8 mouse cellular contexts compared by ENCODE assay signal in genomic region chr2:132263421-132264265, GRCm38 (mm10). TPM values are rescaled to one million over a fixed set of nuclear protein-coding genes. Genes with fewer than 3 reads are reported as not detected.
A peak's percentile ranks its signal among the peaks of the same experiment; 100 is the strongest.
DNase-seq lines count a peak whose midpoint lies in the region; ATAC-seq and TF ChIP-seq lines count a peak whose summit lies in the region.

No protein-coding gene starts in this region.

- peaks cover 15% of the 10 kb centered on the region for H3K4me1 ChIP-seq in bone marrow macrophage, adult 2 months (ENCODE audit: control insufficient read depth, insufficient read depth, low read length)
- no peaks in the 10 kb centered on the region; the same call in 1 of the 2 replicates for H3K4me1 ChIP-seq in forebrain, embryonic 11.5 days (replicated peaks; ENCODE audit: control insufficient read depth, insufficient read depth, low read length)
- peaks cover 16% of the 10 kb centered on the region; the same call in 1 of the 2 replicates for H3K4me1 ChIP-seq in kidney, adult 2 months (ENCODE audit: control insufficient read depth, insufficient read depth, low read length)

- peak overlapping the region; percentile 75 for H3K9ac ChIP-seq in forebrain, embryonic 11.5 days (ENCODE audit: low read length)

- peak overlapping the region; percentile 100 for H3K4me3 ChIP-seq in left cerebral cortex, adult 2 months
- peak overlapping the region; percentile 90 for H3K4me3 ChIP-seq in bone marrow macrophage, adult 2 months (ENCODE audit: insufficient read depth, low read length)
- peak overlapping the region; percentile 82 for H3K4me3 ChIP-seq in forebrain, embryonic 11.5 days (ENCODE audit: low read depth, low read length)
- peak overlapping the region; percentile 96 for H3K4me3 ChIP-seq in kidney, adult 2 months (ENCODE audit: insufficient read depth, low read depth, low read length)
- H3K4me3 ChIP-seq in macrophage (ENCODE audit: inconsistent target), result peak overlapping the region; percentile 86

- TF ChIP-seq CTCF in left cerebral cortex, adult 2 months (IDR thresholded peaks at IDR 0.05), result no peak
- TF ChIP-seq CTCF in bone marrow macrophage, adult 2 months (IDR thresholded peaks at IDR 0.05; ENCODE audit: low read depth, low read length), result no peak
- no peak for TF ChIP-seq CTCF in kidney, adult 2 months (conservative IDR thresholded peaks at IDR 0.05; ENCODE audit: insufficient read depth, insufficient read length, low read depth, low read length)

- peak; percentile 29; the same call in 1 of the 2 replicates for ATAC-seq in forebrain, embryonic 11.5 days (replicated peaks; ENCODE audit: low FRiP score)

- no peaks in the 10 kb centered on the region for H3K36me3 ChIP-seq in forebrain, embryonic 11.5 days (ENCODE audit: control insufficient read depth, insufficient read depth, low read length)
- no peaks in the 10 kb centered on the region for H3K36me3 ChIP-seq in kidney, adult 2 months (ENCODE audit: control insufficient read depth, insufficient read depth, low read length)
- H3K36me3 ChIP-seq in macrophage (ENCODE audit: inconsistent target), result no peaks in the 10 kb centered on the region

- peak in 1 of 2 experiments; percentile 47 for DNase-seq in left cerebral cortex, adult 2 months (ENCODE audit: extremely low spot score in 1 of 2, low spot score in 2 of 2)
- DNase-seq in left cerebral cortex, postnatal 10 days (ENCODE audit: extremely low spot score in 1 of 2, low spot score in 2 of 2), result no peak
- DNase-seq in forebrain, embryonic 11.5 days (ENCODE audit: low spot score), result peak; percentile 65
- DNase-seq in kidney, adult 2 months, result peak; percentile 45
- peak; percentile 23 to 51 for DNase-seq in spleen, adult 18-20 months
- no peak for DNase-seq in gastrocnemius, postnatal 10 days

- peak overlapping the region; percentile 56 for H3K4me2 ChIP-seq in forebrain, embryonic 11.5 days (ENCODE audit: low read depth, low read length, severe bottlenecking)

- H3K79me2 ChIP-seq in macrophage (ENCODE audit: inconsistent target), result peaks cover 53% of the 10 kb centered on the region

- H3K27ac ChIP-seq in left cerebral cortex, adult 2 months, result peak overlapping the region; percentile 95
- peak overlapping the region; percentile 21; the same call in 1 of the 2 replicates for H3K27ac ChIP-seq in bone marrow macrophage, adult 2 months (ENCODE audit: insufficient read depth, low read depth, low read length)
- H3K27ac ChIP-seq in forebrain, embryonic 11.5 days (ENCODE audit: low read depth, low read length), result peak overlapping the region; percentile 51
- peak overlapping the region; percentile 84 for H3K27ac ChIP-seq in kidney, adult 2 months (ENCODE audit: insufficient read depth, low read depth, low read length)
- peak overlapping the region; percentile 55 for H3K27ac ChIP-seq in macrophage

- no peaks in the 10 kb centered on the region for H3K27me3 ChIP-seq in forebrain, embryonic 11.5 days (ENCODE audit: control insufficient read depth, insufficient read depth, low read length)
- H3K27me3 ChIP-seq in kidney, adult 2 months (replicated peaks; ENCODE audit: control insufficient read depth, insufficient read depth, low read length), result no peaks in the 10 kb centered on the region

- no peak for TF ChIP-seq POLR2A in bone marrow macrophage, adult 2 months (IDR thresholded peaks at IDR 0.05; ENCODE audit: borderline replicate concordance, low read depth, low read length)
- no peak for TF ChIP-seq POLR2A in kidney, adult 2 months (IDR thresholded peaks at IDR 0.05; ENCODE audit: low read depth, low read length)

- no peaks in the 10 kb centered on the region for H3K9me3 ChIP-seq in forebrain, embryonic 11.5 days (ENCODE audit: control insufficient read depth, low read length)

- intact Hi-C loops in left cerebral cortex, adult 2 months (cut with DNase I), result loop anchor here (2.0 to 5.0 kb wide), 4 partner anchors 19 to 224 kb away; no protein-coding TSS in a partner anchor
- intact Hi-C loops in left cerebral cortex, postnatal 10 days (cut with DNase I), result loop anchor here (5.0 kb wide), 1 partner anchor 49 kb away; no protein-coding TSS in a partner anchor

- WGBS in forebrain, embryonic 11.5 days, result under 1% methylated on average over 47 of the region's 47 CpGs
- under 1% methylated on average over 47 of the region's 47 CpGs for WGBS in kidney, adult 2 months
- WGBS in macrophage (ENCODE audit: missing documents), result under 1% methylated on average over 47 of the region's 47 CpGs

RNA-seq across cellular contexts. Expression of gene Cds2, which starts 0.7 kb away (rescaled TPM):
- 100 to 1,000 TPM; 262 to 266 TPM for total RNA-seq in left cerebral cortex, adult 2 months (2021)
- total RNA-seq in left cerebral cortex, postnatal 10 days (2021), result 100 to 1,000 TPM; 182 to 191 TPM
- 45.9 and 57.8 TPM in 2 replicates for polyA plus RNA-seq in bone marrow macrophage, adult 2 months (2012; ENCODE audit: insufficient read depth, insufficient read length, missing spikeins)
- polyA plus RNA-seq in forebrain, embryonic 11.5 days (2014; fragmentation: Nextera tagmentation; extraction: Ambion mirVana), result 28.7 and 30.0 TPM in 2 replicates
- 47.3 and 48.1 TPM in 2 replicates for polyA plus RNA-seq in kidney, adult 2 months (2012; rRNA removed)
- 100 to 1,000 TPM in 8 of 26 experiments, 10 to 100 TPM in 18; 17.6 to 118 (median 84.2) TPM for total RNA-seq in macrophage (2018; cell fraction: chromatin; rRNA removed)
- total RNA-seq in macrophage (2018; cell fraction: cytosol; rRNA removed), result 10 to 100 TPM; 41.5 to 83.2 (median 60.9) TPM
- total RNA-seq in macrophage (2018; cell fraction: nucleus; rRNA removed), result 100 to 1,000 TPM in 16 of 26 experiments, 10 to 100 TPM in 10; 58.3 to 168 (median 104) TPM
- 27.8 to 48.0 TPM (median 34.4 TPM) in 3 replicates for polyA plus RNA-seq in macrophage (2018)
- total RNA-seq in gastrocnemius, postnatal 10 days (2021), result 10 to 100 TPM; 21.7 to 25.4 TPM

RNA-seq across cellular contexts. Expression of gene Pcna, which starts 10.5 kb away (rescaled TPM):
- total RNA-seq in left cerebral cortex, adult 2 months (2021), result 10 to 100 TPM; 44.5 to 49.6 TPM
- 10 to 100 TPM; 57.1 to 61.2 TPM for total RNA-seq in left cerebral cortex, postnatal 10 days (2021)
- 318 and 323 TPM in 2 replicates for polyA plus RNA-seq in bone marrow macrophage, adult 2 months (2012; ENCODE audit: insufficient read depth, insufficient read length, missing spikeins)
- 422 and 431 TPM in 2 replicates for polyA plus RNA-seq in forebrain, embryonic 11.5 days (2014; fragmentation: Nextera tagmentation; extraction: Ambion mirVana)
- polyA plus RNA-seq in kidney, adult 2 months (2012; rRNA removed), result 35.9 and 38.2 TPM in 2 replicates
- 100 to 1,000 TPM in 6 of 26 experiments, 10 to 100 TPM in 20; 41.5 to 158 (median 77.7) TPM for total RNA-seq in macrophage (2018; cell fraction: chromatin; rRNA removed)
- total RNA-seq in macrophage (2018; cell fraction: cytosol; rRNA removed), result 100 to 1,000 TPM; 209 to 316 (median 252) TPM
- 100 to 1,000 TPM in 23 of 26 experiments, 10 to 100 TPM in 3; 77.9 to 298 (median 112) TPM for total RNA-seq in macrophage (2018; cell fraction: nucleus; rRNA removed)
- polyA plus RNA-seq in macrophage (2018), result 211 to 931 TPM (median 452 TPM) in 3 replicates
- total RNA-seq in gastrocnemius, postnatal 10 days (2021), result 10 to 100 TPM; 42.2 to 50.7 TPM

RNA-seq across cellular contexts. Expression of gene Tmem230, which starts 16.0 kb away (rescaled TPM):
- 10 to 100 TPM; 30.4 to 30.7 TPM for total RNA-seq in left cerebral cortex, adult 2 months (2021)
- 10 to 100 TPM; 27.0 to 30.2 TPM for total RNA-seq in left cerebral cortex, postnatal 10 days (2021)
- 46.9 and 50.0 TPM in 2 replicates for polyA plus RNA-seq in bone marrow macrophage, adult 2 months (2012; ENCODE audit: insufficient read depth, insufficient read length, missing spikeins)
- 44.5 and 48.5 TPM in 2 replicates for polyA plus RNA-seq in forebrain, embryonic 11.5 days (2014; fragmentation: Nextera tagmentation; extraction: Ambion mirVana)
- polyA plus RNA-seq in kidney, adult 2 months (2012; rRNA removed), result 42.7 and 57.5 TPM in 2 replicates
- total RNA-seq in macrophage (2018; cell fraction: chromatin; rRNA removed), result 10 to 100 TPM in 24 of 26 experiments, 1 to 10 TPM in 2; 5.2 to 51.6 (median 25.6) TPM
- total RNA-seq in macrophage (2018; cell fraction: cytosol; rRNA removed), result 10 to 100 TPM; 39.6 to 64.0 (median 54.0) TPM
- 10 to 100 TPM; 22.8 to 94.8 (median 41.2) TPM for total RNA-seq in macrophage (2018; cell fraction: nucleus; rRNA removed)
- 48.4 to 82.0 TPM (median 65.1 TPM) in 3 replicates for polyA plus RNA-seq in macrophage (2018)
- total RNA-seq in gastrocnemius, postnatal 10 days (2021), result 10 to 100 TPM; 21.6 to 26.9 TPM

Comparison
In these comparisons a context has a peak if more than half of its experiments do, and no peak if none do; other contexts are left out.
1. DNase-seq: peak in forebrain, embryonic 11.5 days (single experiment), kidney, adult 2 months (single experiment) and spleen, adult 18-20 months (2 of 2); none in left cerebral cortex, postnatal 10 days (0 of 2) and gastrocnemius, postnatal 10 days (single experiment).
2. H3K27ac ChIP-seq: peak in every context shown above with its lines; median percentile 95 in left cerebral cortex, adult 2 months; 84 in kidney, adult 2 months; 55 in macrophage; 51 in forebrain, embryonic 11.5 days; 21 in bone marrow macrophage, adult 2 months.
3. Peak in every context shown above with its lines, with median percentiles within 50 percentile points of each other: H3K4me3 ChIP-seq.